Mouse (Mus musculus) myocyte (in vitro differentiated cells): ENCODE measurements around the gene Ikbke. TPM values are rescaled to one million over a fixed set of nuclear protein-coding genes. Genes with fewer than 3 reads are reported as not detected.

Experiments used
- H3K27me3 ChIP-seq: one replicate; pipeline ENCODE4 v1.6.1; 2011; ENCODE audit not compliant: control insufficient read depth, insufficient read depth, insufficient read length
- H3K36me3 ChIP-seq: one replicate; pipeline ENCODE4 v1.6.1; 2011; ENCODE audit not compliant: control insufficient read depth, insufficient read depth
- H3K4me2 ChIP-seq: one replicate; pipeline ENCODE4 v1.6.1; 2011; ENCODE audit warnings: low read depth, control low read depth
- H3K4me3 ChIP-seq: one replicate; pipeline ENCODE4 v1.5.1; 2011; ENCODE audit warnings: mild to moderate bottlenecking, control low read depth, moderate library complexity
- H3K79me2 ChIP-seq: one replicate; pipeline ENCODE4 v1.6.1; 2011; ENCODE audit not compliant: control insufficient read depth, insufficient read depth
- H3ac ChIP-seq: one replicate; pipeline ENCODE4 v1.6.1; 2011; ENCODE audit not compliant: control insufficient read depth, insufficient read length
- CEBPB ChIP-seq: IDR thresholded peaks from 2 replicates; pipeline ENCODE4 v1.6.1; 2011; ENCODE audit warnings: mild to moderate bottlenecking, moderate library complexity; ENCODE audit not compliant: poor library complexity, insufficient read depth, severe bottlenecking
- E2F4 ChIP-seq: IDR thresholded peaks from one replicate; pipeline ENCODE4 v1.6.1; 2011; ENCODE audit warnings: mild to moderate bottlenecking, control low read depth, moderate library complexity; ENCODE audit not compliant: insufficient read depth
- MAX ChIP-seq: IDR thresholded peaks from one replicate; pipeline ENCODE4 v1.6.1; 2011; ENCODE audit warnings: low read depth, mild to moderate bottlenecking, control low read depth
- MYOD1 ChIP-seq, 3 experiments: IDR thresholded peaks; one replicate each; pipeline ENCODE4 v1.6.1; 2011; ENCODE audit warnings: control low read depth in 2 of 3, low read depth in 2 of 3, mild to moderate bottlenecking in 2 of 3, moderate library complexity in 1 of 3; ENCODE audit not compliant: insufficient read length in 2 of 3, control insufficient read depth in 1 of 3
- MYOG ChIP-seq, 3 experiments: IDR thresholded peaks; one replicate each; pipeline ENCODE4 v1.6.1; 2011; ENCODE audit warnings: control low read depth in 2 of 3, low read depth in 2 of 3, mild to moderate bottlenecking in 2 of 3; ENCODE audit not compliant: insufficient read length in 2 of 3, control insufficient read depth in 1 of 3, insufficient read depth in 1 of 3
- POLR2A ChIP-seq: IDR thresholded peaks from one replicate; pipeline ENCODE4 v1.6.1; 2011; ENCODE audit warnings: low read depth, mild to moderate bottlenecking, control low read depth, moderate library complexity; ENCODE audit not compliant: insufficient read length
- POLR2AphosphoS2 ChIP-seq: IDR thresholded peaks from one replicate; pipeline ENCODE4 v1.6.1; 2011; ENCODE audit warnings: low read depth, control low read depth; ENCODE audit not compliant: insufficient read length
- REST ChIP-seq: IDR thresholded peaks from one replicate; pipeline ENCODE4 v1.6.1; 2011; ENCODE audit warnings: mild to moderate bottlenecking, control low read depth, moderate library complexity; ENCODE audit not compliant: insufficient read depth, insufficient read length
- SRF ChIP-seq: IDR thresholded peaks from one replicate; pipeline ENCODE4 v1.6.1; 2011; ENCODE audit warnings: low read depth; ENCODE audit not compliant: control insufficient read depth, insufficient read length
- TCF12 ChIP-seq: IDR thresholded peaks from one replicate; pipeline ENCODE4 v1.6.1; 2011; ENCODE audit warnings: mild to moderate bottlenecking, control low read depth; ENCODE audit not compliant: poor library complexity, insufficient read depth, severe bottlenecking
- TCF3 ChIP-seq: IDR thresholded peaks from one replicate; pipeline ENCODE4 v1.6.1; 2011; ENCODE audit warnings: low read depth, control low read depth; ENCODE audit not compliant: insufficient read length
- USF1 ChIP-seq: IDR thresholded peaks from one replicate; pipeline ENCODE4 v1.6.1; 2011; ENCODE audit warnings: low read depth, mild to moderate bottlenecking, control low read depth, moderate library complexity
- polyA plus RNA-seq: library from polyadenylated mRNA; unstranded; fragments of >200 nt; fragmentation: generic; extraction: Trizol; gene quantifications from one replicate; pipeline ENCODE4 v1.2.1, GENCODE M21; 2012; ENCODE audit warnings: missing spikeins

The Ikbke gene
- polyA plus RNA-seq, 1 experiment = 1.7 TPM

GRCm38 (mm10) chr1:131246433-131247395 is 32.7 kb downstream of the Ikbke start:
- Histone ChIP-seq H3K36me3 (no peaks in the 10 kb centered on the region), H3K4me3 (peak overlapping the region; percentile 51), H3K79me2 (no peaks in the 10 kb centered on the region), H3K4me2 (peak overlapping the region; percentile 96), H3K27me3 (no peaks in the 10 kb centered on the region), H3ac (no peak overlapping the region)
- no peak for TF ChIP-seq CEBPB
- TF ChIP-seq TCF12 = no peak
- TF ChIP-seq MAX = no peak
- TF ChIP-seq SRF = no peak

DNA sequence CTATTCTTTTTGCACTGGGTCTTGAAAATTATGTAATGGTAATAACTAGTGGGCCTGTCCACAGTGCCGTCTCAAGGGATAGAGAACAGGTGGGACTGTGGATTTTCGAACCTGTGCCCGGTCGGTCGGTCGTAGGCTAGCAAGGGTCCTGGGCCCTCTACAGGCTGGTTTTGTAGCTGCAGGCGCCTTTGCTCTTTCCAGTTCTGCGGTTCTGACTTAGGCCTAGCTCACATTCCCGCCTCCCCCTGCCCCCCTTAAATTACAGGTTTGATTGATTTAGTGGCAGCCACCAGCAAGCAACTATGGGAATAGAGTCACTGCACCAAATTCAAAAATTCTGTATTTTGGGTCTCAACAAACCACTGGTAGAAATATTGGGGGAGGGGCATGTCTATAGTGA is 33.5 kb downstream of the Ikbke start:
- Histone ChIP-seq H3K27me3 (no peaks in the 10 kb centered on the region), H3ac (peak overlapping the region; percentile 37), H3K36me3 (no peaks in the 10 kb centered on the region), H3K4me2 (peak overlapping the region; percentile 96), H3K4me3 (peak overlapping the region; percentile 51), H3K79me2 (peaks cover 7% of the 10 kb centered on the region)
- TF ChIP-seq POLR2AphosphoS2 (no peak), TCF12 (no peak), E2F4 (no peak), TCF3 (no peak), SRF (no peak), MYOD1 (IDR thresholded peaks at IDR 0.05; ENCODE audit: control insufficient read depth in 1 of 3, insufficient read length in 2 of 3, low read depth in 2 of 3) (no peak), USF1 (no peak), MAX (no peak), CEBPB (no peak), POLR2A (no peak), MYOG (IDR thresholded peaks at IDR 0.05; ENCODE audit: control insufficient read depth in 1 of 3, insufficient read depth in 1 of 3, insufficient read length in 2 of 3, low read depth in 2 of 3) (no peak), REST (no peak)

DNA sequence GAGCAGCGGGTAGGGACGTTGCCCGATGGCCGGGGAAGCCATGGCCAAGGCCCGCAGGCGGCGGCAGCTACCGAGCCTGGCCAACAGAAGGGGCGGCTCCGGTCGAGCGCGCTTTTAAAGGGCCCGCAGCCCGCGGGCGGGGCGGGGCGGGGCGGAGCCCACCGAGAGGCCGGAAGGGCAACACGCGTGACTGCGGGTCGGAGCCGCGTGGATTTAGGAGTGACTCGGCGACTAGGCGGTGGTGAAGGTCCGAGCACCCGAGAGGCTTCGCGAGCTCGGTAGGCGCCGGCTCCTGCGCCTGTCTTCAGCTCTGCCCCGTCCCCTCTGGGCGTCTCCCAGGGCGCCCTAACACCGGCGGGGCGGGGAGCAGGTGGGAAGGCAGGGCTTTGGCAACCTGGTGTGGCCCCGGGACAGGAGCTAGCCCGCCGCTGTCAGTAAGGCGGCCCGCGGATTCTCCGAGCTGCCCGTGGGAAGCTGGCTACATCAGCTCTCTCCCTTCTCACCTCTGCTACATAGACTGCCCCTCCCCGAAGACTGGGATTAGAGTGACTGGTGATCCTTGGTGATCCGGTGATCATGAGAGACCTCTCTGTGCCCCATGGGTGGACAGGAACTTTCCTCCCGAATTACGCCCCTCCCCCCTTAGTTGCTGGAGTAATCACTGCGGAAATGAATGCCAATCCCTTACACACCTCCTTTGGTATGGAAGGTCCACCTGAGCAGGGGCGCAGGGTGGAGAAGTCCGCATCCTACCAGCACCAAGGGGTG is 34.1 kb downstream of the Ikbke start, which contains the start of gene Rassf5:
Rassf5 (minus strand) TSS at position 170 of the 768 bp plus-strand sequence.
- TF ChIP-seq E2F4 (no peak), POLR2A (peak; percentile 96), MYOD1 (IDR thresholded peaks at IDR 0.05; ENCODE audit: control insufficient read depth in 1 of 3, insufficient read length in 2 of 3, low read depth in 2 of 3) (peak in 1 of 3 experiments; percentile 4), POLR2AphosphoS2 (peak; percentile 88)
- H3K4me2 ChIP-seq = peak within 1 kb of the TSS; percentile 96
- H3K79me2 ChIP-seq = peaks cover 10% of the 10 kb centered on the region
- peak within 1 kb of the TSS; percentile 51 for H3K4me3 ChIP-seq
- no peaks in the 10 kb centered on the region for H3K27me3 ChIP-seq
- H3ac ChIP-seq = peak within 1 kb of the TSS; percentile 37
- H3K36me3 ChIP-seq = no peaks in the 10 kb centered on the region

DNA sequence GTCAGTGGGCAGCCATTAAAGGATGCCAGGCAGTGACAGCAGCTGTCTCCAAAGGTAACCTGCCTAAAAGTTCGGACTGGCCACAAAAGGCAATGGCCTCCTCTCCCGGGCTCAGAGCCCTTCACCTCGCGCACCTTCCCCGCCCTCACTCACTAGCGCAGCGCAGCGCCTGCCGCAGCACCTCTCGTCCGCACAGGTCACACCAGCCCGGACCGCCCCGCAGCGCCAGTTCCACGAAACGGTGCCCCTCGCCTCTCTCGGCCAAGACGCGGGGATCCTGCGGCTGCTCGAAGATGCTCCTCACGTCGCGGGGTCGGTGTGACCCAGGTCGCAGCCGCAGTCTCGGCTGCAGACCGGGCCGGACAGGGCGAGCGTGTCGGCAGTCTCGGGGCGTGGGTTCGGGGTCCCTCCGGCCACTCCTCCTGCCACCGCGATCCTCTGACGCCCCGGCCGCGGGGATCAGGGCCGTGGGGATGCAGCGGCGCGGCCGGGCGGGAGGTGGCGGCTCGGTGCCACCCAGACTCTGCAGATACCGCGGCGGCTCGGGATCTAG is 34.8 kb downstream of the Ikbke start:
- Histone ChIP-seq H3K4me2 (peak overlapping the region; percentile 96), H3K36me3 (no peaks in the 10 kb centered on the region), H3K27me3 (no peaks in the 10 kb centered on the region), H3K4me3 (peak overlapping the region; percentile 51), H3ac (peak overlapping the region; percentile 37), H3K79me2 (peaks cover 10% of the 10 kb centered on the region)
- TF ChIP-seq CEBPB = no peak
- TF ChIP-seq SRF = peak; percentile 26
- TF ChIP-seq POLR2AphosphoS2 = no peak
- TF ChIP-seq MAX = no peak

DNA sequence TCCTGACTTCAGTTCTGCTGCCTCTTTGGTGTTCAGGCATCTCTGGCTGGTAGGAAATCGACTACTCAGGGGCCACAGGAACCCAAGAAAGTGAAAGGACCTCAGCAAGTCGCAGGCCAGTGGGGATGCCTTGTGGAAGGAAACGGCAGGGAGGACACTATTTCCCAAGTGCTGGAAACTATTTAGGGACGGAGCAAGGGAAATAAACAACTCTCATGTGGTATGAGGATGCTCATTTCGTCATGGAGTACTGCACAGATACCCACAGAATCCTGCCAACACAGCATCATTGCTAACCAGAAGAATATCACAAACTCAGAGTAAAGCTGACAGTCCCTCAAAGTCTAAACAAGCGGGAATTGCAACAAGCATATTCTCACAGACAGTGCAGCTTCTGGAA is 36.5 kb downstream of the Ikbke start:
- Histone ChIP-seq H3ac (no peak overlapping the region), H3K4me3 (peak overlapping the region; percentile 51), H3K36me3 (no peaks in the 10 kb centered on the region), H3K79me2 (peaks cover 10% of the 10 kb centered on the region), H3K27me3 (no peaks in the 10 kb centered on the region), H3K4me2 (peak overlapping the region; percentile 56)
- no peak for TF ChIP-seq E2F4
- no peak for TF ChIP-seq TCF12
